Mouse (Mus musculus): ENCODE measurements around the gene Gpm6b.

The Gpm6b gene

GRCm38 (mm10) chrX:166302791-166303190 lies 64.1 kb downstream of the Gpm6b start:
- in situ Hi-C loops (cut with MboI; ENCODE audit: low sequenced_read_pairs), result no loop called here

GRCm38 (mm10) chrX:166304355-166304754 lies 65.6 kb downstream of the Gpm6b start:
- in situ Hi-C loops (cut with MboI; ENCODE audit: low sequenced_read_pairs), result no loop called here

DNA sequence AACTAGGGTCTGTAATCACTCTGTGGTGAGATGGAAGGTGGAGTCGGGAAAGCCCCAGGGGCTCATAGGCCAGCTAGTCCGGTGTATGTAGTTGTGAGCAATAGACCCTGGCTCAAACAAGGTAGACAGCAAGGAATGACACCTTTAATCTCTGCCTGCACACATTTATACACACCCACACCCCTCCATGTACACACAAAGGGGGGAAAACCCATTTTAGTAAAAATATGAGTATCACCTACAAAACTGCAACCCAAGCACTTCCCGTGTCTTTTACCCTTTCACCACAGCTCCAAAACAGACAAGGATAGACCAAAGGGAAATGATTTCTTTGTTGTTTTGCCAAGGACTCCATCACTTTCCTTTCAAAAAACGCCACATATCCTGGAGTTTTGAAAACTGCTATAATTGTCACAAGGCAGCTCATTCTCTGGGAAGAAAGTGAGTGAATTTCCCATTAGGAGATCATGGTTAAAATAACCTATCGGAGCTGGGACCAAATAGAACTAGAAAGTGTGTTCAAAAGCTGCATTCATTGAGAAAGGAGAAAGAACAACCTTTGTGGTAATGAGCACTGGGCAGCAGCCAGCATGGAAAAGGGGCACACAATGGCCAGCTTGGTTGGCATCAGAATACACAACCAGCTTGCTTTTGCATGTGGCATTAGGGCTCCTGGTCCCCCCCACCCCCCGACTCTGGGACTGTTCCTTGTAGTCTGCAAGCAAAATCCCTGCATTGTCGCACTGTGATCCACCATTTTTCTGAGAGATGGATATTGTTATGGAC lies 68.9 kb downstream of the Gpm6b start:
- in situ Hi-C loops (cut with MboI; ENCODE audit: low sequenced_read_pairs), result no loop called here

DNA sequence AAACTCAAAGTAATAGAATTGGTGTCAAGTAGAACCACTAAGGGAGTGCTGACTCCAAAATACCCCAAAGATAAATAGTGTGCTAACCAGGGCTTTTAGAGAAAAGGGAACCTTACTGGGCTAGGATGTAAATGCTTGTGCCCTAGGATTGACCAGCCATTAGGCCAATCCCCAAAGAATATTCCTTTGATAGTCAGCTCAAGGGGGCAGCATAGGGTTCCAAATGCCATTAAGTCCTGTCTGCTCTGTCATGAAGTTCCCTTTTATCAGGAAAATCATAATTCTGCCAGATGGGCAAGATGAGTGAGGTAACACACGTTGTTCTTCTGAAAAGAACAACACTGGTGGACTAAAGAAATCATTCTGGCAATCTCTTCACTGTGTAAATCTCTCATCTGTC lies 70.1 kb downstream of the Gpm6b start:
- in situ Hi-C loops (cut with MboI; ENCODE audit: low sequenced_read_pairs), result no loop called here

GRCm38 (mm10) chrX:166315251-166315650 lies 76.5 kb downstream of the Gpm6b start:
- in situ Hi-C loops (cut with MboI; ENCODE audit: low sequenced_read_pairs), result no loop called here

DNA sequence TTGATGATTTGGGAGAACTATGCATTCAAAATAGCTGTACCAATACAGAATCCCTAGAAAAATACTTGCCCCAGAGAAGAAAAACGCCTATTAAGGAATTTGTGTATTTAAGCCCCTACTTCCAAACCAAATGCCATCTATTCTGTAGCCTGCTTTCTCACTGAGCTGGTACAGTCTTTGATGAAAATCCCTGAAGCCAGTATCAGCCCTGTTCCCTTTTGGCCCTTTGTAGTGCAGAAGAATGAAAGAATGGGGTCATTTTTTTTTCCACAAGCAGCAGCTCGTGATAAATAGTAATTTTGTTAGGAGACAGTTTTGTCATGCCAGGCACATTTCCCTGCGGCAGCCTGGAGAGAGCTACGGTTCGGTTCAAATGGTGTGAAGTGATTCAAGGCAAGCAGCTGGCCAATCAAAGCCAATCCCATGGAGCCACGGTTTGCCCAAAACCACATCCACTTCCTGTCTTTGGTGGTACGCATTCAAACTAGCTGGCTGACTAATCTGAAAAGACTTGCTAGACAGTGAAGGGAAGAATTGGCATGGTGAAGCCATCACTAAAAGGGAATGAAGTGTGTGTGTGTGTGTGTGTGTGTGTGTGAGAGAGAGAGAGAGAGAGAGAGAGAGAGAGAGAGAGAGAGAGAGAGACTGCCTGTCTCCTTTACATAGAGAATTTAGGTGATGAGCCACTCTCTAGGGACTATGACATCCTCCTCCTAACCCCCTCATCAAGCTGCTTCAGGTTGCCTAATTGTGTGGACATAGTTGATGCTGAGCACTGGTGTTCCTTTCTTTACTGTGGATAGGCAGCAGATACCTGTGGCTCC lies 78.1 kb downstream of the Gpm6b start:
- in situ Hi-C loops (cut with MboI; ENCODE audit: low sequenced_read_pairs), result no loop called here

DNA sequence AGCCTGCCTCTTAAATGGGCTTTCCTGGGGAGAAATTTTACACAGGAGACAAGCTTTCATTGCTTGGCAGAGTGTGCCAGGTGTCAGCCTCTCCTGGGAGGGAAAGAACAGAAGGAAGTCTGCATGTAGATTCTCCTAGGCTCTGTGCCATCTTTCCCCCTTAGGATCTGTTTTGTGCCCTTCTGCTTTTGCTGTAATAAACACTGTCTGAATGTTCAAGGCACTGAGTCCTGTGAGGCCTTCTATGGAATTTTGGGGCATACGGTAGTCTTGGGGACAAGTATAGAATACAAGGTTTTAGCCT lies 78.6 kb downstream of the Gpm6b start:
- in situ Hi-C loops (cut with MboI; ENCODE audit: low sequenced_read_pairs), result no loop called here

DNA sequence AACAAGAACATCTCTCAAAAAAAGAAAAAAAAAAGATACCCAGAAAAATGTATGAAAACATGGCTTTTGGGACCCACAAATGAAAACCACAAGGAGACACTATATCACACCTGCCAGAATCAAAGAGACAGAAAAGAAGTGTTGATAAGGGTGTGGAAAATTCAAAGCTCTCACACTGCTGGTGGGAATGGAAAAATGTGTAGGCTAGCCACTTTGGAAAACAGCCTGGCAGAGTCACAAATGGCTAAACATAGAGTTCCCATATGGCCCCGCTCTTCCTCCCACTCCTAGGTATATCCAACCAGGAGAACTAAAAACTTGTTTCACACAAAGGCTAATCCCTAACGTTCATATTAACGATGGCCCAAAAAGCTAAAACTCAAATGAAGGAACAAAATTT lies 84.5 kb downstream of the Gpm6b start:
- in situ Hi-C loops (cut with MboI; ENCODE audit: low sequenced_read_pairs), result no loop called here

DNA sequence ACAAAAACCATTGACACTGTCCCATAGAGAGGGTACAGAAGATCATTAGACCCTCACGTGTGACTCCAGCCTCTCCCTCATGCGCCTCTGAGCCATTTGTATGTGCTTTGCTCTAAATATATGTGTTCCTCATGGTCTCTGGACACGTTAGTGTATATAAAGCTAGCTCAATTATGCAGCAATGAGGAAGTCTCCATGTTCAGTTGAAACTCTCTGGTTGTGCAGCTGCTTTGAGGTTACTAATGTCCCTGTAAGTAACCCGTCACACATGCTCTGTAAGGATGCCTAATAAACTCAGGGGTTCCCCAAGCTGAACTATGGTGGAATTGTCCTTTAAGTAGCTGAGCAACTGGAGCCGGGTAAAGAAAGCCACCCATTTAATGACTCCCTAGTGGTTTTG lies 88.9 kb downstream of the Gpm6b start:
- in situ Hi-C loops (cut with MboI; ENCODE audit: low sequenced_read_pairs), result no loop called here

GRCm38 (mm10) chrX:166328219-166328901 lies 89.6 kb downstream of the Gpm6b start:
- in situ Hi-C loops (cut with MboI; ENCODE audit: low sequenced_read_pairs), result no loop called here

DNA sequence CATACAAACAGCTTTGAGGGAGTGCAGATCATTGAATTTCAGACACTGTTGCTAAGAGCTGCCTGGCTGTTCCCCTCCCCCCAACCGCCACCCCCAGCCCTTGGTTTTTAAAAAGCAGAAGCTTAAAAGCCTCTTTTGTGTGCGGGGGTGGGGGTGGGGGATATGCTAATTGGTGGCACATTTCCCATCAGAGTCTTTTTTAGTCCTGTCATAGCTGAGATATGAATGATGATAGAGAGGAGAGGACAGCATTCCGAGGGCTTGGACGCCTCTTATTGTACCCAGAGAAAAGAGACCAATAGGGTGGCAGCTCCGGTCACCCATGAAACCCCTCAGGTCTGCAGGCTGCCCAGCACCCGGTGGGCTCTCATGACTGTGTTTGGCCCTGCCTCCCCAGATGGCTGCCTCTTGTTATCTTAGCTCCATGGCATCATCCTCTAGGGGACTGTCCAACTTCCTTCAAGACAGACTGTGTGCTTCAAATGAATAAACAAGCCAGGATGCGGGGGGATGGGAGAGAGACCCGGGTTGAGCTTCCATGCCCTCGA lies 90.3 kb downstream of the Gpm6b start:
- in situ Hi-C loops (cut with MboI; ENCODE audit: low sequenced_read_pairs), result no loop called here

GRCm38 (mm10) chrX:166334516-166335136 lies 95.9 kb downstream of the Gpm6b start:
- in situ Hi-C loops (cut with MboI; ENCODE audit: low sequenced_read_pairs), result no loop called here

DNA sequence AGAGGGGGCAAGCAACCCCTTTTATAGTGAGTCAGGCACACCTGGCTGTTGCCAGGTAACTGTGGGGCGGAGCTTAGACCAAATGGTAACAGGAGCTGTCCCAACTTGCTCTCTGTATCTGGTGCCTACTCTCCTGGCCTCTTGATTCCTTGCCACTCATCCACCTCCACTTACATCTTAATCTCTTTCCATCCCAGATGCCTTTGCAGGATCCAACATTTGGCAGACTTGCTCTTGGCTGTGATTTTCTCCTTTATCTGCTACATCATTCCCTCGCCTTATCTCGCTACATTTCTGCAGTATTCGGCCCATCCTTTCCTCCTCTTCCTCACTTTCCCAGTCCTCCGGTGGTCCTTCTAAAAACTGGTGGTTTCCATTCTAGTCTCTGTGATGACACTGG lies 99.6 kb downstream of the Gpm6b start:
- in situ Hi-C loops (cut with MboI; ENCODE audit: low sequenced_read_pairs), result no loop called here

DNA sequence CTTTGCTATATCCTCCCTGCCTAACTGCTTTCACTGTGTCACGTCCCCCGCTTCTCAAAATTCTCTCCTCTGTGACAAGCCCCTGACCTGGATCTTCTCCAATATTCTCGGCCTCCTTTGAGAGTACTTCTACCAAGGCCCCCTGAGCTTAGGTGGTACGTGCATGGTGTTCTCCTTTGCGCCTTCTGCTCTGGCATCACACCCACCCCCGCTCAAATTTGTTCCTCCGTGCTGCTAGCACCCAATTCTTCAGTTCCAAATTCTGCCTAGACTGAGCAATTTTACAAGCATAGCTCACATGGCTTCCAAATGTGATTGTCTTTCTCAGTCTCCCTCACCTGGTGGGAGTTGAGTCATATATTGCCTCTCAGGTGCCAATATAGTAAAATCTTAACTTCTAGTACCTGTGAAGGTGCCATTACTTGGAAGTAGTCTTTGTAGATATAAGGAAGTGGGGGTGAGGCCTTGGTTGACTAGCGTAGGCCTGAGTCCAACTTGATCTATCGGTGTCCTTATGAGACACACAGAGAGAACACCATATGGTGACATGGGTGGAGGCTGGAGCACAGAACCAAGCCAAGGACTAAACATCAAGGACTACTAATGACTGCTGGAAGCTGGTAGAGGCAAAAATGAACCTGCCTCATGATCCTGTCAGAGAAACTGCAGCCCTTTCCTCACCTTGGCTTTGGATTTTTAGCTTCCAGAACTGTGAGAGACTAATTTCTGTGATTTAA lies 100.2 kb downstream of the Gpm6b start:
- in situ Hi-C loops (cut with MboI; ENCODE audit: low sequenced_read_pairs), result no loop called here

DNA sequence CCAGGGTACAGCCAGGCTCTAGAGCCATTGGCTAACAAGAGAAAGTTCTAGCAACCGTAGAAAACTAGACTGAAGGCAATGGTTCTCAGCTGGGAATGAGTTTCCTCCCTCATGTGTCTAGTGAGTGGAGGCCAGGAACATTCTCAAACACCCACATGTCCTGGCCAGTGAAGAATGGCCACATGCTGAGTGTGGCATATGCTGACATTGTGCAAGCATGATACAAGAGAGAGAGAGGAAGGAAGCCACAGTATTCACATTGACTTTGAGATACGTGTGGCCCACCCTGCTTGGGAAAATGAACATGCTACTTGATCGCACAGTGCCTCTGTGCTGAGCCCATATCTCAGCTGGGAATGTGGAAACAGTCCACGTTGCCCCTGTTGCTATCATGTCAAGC lies 101.2 kb downstream of the Gpm6b start:
- in situ Hi-C loops (cut with MboI; ENCODE audit: low sequenced_read_pairs), result no loop called here

- in situ Hi-C loops (cut with MboI; ENCODE audit: low sequenced_read_pairs), result no loop called here
These were observed 103.1 kb downstream of the Gpm6b start for GRCm38 (mm10) chrX:166341795-166342194.

- in situ Hi-C loops (cut with MboI; ENCODE audit: low sequenced_read_pairs), result no loop called here
These were observed 105.7 kb downstream of the Gpm6b start for GRCm38 (mm10) chrX:166344228-166345015.

DNA sequence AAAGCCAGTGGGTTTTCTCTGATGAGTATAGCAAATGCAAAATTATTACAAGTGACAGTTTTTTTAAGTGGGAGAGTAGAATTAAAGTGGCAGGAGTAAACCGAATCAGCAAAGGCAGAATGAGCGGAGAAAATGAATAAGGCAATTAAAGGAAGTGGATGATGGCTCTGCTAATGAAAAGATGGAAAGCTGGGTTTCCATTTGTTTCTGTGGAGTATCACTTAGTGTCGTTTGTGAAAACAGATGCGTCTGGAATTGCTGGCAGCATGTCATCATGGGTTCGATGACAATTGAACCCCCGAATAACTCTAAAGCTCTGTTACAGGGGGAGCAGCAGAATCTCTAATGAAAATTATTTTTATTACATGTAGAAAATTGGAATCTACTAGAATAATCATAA lies 109.4 kb downstream of the Gpm6b start:
- in situ Hi-C loops (cut with MboI; ENCODE audit: low sequenced_read_pairs), result no loop called here

GRCm38 (mm10) chrX:166348634-166349033 lies 109.9 kb downstream of the Gpm6b start:
- in situ Hi-C loops (cut with MboI; ENCODE audit: low sequenced_read_pairs), result no loop called here

- in situ Hi-C loops (cut with MboI; ENCODE audit: low sequenced_read_pairs), result loop anchor here (25.0 kb wide), 1 partner anchor 164 kb away; no protein-coding TSS in a partner anchor
These were observed 113.1 kb downstream of the Gpm6b start for GRCm38 (mm10) chrX:166351790-166352189.
